Mouse (Mus musculus): ENCODE data around the gene P3h2. TPM values are rescaled to one million over a fixed set of nuclear protein-coding genes. Genes with fewer than 3 reads are reported as not detected.
A peak's percentile ranks its signal among the peaks of the same experiment; 100 is the strongest.

Gene P3h2
- 1 to 10 TPM; 2.5 to 4.5 TPM for total RNA-seq (2021)
- long read RNA-seq, experiment 1, partial matches to known transcripts = 2 of 2 reads
- long read RNA-seq, experiment 1, other reads (novel, unspliced or antisense) = 0 of 2 reads
- long read RNA-seq, experiment 2, partial matches to known transcripts = 0 of 1 reads
- long read RNA-seq, experiment 2, other reads (novel, unspliced or antisense) = 1 of 1 reads

DNA sequence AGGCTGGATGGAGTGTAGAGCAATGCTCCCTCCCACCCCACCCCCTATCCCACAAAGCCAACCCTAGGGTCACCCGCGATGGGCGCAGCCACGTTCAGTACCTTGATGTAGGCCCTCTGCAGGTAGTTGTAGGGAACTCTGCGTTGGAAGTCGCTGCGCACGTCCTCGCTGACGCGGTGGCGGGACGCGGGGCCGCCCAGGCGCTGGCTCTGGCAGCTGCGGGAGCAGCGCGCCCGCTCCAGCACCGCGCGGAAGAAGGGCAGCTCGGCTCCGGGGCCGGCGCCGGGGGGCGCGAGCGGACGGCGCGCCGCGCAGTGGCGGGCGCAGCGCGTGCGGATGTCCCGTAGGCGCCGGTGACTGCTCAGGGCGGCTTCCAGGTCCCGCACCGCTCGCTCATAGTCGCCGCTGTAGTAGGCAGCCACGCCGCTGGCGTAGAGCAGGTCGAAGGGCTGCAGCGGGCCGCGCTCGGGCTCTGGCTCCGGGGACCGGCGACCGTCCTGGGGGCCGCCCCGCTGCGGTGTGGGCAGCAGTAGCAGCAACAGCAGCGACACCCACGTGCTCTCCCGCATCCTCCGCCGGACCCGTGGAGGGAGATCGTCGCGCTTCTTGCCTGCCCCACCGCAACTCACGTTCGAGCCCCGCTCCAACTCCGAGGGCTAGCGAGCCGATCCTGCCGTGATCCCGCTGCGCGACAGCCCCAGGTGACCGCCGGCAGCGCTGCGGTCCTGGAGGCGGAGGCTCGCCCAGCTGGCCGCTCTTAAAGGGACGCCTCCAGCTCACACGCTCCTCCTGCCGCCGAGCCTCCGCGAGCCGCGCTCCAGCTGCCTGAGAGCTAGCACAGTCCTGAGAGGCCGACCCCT is at the start of gene P3h2:
P3h2 (minus strand) TSS at position 670 of the 860 bp plus-strand sequence.
- peak; percentile 54 to 72 for DNase-seq (ENCODE audit: low spot score in 2 of 2)

DNA sequence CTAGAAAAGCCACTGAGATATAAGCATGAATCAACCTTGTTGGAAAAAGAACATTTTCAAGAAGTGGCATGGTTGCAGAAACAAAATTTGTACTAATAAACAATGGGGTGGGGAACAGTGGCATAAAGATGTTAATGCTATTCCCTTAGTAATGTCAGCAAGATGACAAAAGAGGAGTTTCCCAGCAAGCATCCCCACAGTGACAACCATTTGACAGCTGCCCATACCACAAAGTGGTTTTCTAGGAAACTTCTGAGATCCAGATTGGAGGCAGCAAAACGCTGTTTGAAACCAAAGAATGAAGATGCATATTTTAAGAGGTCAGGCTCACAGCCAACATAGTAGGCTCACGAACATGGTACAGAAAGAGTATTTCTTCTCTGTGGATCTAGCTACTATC is 46.7 kb upstream of the P3h2 start:
- DNase-seq (ENCODE audit: low spot score in 2 of 2) = no peak

DNA sequence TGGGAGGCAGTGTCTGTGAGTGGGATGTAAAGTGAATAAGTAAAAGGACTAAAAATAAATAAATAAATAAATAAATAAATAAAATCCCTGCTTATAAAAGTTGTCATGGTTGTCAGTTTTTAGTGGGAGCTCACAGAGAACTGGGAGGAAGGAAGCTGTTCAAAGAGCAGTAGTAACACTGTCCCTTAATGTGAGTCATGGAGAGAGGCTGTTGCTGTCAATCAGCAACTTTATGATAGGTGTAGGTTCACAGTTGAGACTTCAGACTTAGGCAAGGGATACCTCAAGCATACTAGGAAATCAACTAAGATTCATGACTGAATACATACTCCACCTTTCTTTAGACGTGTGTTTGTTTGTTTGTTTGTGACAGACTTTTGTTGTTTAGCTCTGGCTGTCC is 45.4 kb upstream of the P3h2 start:
- DNase-seq (ENCODE audit: low spot score in 2 of 2) = no peak

DNA sequence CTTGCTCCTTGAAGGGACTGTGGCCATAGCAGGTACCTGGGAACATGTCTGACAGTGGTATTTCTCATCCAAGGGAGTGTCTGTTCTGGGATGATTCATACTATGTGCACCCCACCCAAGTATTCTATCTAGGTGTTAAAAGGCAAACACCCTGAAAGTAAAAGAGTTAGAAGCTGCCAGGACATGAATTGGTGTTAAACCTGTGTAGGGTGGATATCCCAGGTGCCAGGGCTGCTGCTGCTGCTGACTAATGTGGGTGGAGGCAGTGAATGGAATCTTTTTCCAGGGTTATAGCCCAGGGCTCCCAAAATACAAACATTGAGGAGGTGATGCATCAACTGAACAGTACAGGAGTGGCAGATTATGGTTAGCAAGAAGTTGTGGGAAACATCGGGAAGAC is 41.3 kb upstream of the P3h2 start:
- DNase-seq (ENCODE audit: low spot score in 2 of 2) = no peak

DNA sequence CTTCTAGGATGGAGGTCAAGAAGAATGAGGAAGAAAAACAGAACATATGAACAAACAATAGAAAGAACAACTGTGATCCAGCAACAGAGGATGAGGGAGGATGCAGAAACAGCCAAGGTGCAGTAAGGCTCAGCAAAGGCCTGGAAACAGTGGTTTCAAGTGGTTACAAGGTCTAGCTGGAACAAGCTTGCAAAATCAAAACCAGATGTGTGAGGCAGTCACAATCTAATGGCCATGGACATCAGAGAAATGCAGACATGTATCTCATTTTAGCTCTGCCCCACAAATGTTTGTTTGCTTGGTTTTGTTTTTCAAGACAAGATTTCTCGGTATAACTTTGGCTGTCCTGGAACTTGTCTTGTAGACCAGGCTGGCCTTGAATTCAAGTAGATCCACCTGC is 25.5 kb upstream of the P3h2 start:
- DNase-seq (ENCODE audit: low spot score in 2 of 2) = no peak

DNA sequence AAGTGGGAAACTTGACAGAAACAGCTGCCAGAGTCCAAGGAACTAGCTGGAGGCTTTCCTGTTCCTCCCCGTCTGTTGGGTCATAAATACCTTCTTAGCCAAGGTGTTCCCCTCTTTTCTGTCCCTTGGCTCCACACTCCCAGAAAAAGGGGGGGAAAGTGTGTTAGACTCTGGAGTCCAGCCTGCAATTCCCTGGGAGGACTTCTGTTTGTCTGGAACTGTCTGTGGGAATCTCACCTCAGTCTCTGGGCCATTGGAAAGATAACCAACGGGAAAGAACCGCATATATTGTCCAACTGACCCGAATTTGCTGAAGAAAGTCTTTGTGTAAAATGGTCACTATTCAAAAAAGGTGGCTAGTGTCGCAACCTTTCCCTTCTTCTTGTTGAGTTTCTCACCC is 1.0 kb upstream of the P3h2 start:
- DNase-seq (ENCODE audit: low spot score in 2 of 2) = no peak

DNA sequence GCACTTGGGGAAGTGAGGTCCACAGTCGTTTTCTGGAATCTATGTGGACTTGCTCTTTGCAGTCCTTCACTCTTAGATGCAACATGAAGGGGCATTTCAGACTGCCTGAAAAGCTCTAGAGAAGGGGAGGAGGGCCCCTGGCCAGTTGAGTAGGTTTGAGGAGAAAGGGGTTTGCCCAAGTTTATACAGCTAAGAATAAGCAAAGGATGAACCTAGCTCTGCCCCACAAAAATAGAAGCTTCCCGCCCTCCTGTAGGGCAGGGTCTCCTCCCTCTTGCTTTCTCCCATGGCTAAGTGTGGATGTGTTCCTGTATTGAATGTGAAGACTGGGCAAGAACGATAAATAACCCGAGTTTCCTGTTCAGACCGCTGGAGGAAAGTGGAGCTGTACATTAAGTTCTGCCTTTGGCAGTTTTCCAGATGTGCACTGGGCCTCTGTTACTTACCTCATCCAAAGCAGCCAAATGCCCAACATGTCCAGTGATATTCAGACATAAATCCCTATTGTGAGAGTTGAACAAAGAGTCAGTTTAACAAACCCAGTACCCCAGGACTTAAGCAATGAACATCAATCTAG is 545 bp upstream of the P3h2 start:
- DNase-seq (ENCODE audit: low spot score in 2 of 2) = no peak

DNA sequence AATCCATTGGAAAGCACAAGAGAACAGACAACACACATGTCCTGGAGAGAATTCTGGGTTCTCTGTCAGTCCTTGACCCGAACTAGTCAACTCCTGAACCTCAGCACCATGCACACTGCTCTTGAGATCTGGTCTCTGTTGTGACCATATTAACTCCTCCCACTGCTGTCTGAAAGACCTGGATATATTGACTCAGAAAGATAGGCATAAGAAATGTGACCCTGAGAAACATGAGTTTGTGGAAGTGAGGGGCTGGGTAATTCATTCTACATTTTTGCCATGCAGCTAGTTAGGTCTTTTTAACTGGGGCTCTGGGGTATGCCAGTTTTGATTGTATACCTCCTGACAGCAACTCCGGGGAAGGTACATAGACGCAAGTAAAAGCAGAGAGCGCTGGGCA is 1.3 kb downstream of the P3h2 start:
- DNase-seq (ENCODE audit: low spot score in 2 of 2) = no peak

DNA sequence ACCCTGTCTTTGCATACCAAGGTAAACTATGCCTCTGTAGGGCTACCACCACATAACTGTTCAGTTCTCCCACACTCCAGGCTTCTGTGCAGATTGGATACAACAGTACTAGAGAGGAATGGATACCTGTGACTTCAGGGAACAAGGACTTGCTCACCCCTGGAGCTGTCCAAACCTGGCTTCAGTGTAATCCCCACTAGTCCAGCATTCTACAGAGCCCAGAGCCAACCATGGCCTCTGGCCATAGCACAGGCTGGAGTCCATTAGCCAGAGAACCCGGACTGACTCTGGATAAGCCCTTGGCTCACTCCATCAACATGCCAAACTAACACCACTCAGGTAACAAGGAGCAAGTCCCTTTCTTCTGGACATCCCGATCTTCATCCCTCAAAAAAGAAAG is 2.7 kb downstream of the P3h2 start:
- no peak for DNase-seq (ENCODE audit: low spot score in 2 of 2)

DNA sequence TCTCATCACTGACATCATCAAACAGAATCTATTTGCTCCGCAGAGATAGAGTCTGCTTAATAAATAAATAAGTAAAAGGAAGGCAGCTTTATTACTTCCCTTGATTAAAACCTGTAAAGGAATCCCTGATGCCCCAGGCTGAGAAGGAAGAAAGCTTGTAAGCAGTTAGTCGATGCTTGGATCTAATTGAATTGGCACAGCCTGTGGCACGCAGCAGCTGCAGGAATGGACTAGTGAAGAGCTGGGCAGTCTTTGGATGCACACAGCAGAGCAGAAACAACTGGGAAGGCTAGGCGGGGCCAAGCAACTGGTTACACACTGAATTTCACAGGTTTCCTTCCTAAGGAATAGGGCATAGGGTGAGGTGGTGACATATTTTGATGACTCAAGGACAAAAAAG is 5.4 kb downstream of the P3h2 start:
- no peak for DNase-seq (ENCODE audit: low spot score in 2 of 2)

DNA sequence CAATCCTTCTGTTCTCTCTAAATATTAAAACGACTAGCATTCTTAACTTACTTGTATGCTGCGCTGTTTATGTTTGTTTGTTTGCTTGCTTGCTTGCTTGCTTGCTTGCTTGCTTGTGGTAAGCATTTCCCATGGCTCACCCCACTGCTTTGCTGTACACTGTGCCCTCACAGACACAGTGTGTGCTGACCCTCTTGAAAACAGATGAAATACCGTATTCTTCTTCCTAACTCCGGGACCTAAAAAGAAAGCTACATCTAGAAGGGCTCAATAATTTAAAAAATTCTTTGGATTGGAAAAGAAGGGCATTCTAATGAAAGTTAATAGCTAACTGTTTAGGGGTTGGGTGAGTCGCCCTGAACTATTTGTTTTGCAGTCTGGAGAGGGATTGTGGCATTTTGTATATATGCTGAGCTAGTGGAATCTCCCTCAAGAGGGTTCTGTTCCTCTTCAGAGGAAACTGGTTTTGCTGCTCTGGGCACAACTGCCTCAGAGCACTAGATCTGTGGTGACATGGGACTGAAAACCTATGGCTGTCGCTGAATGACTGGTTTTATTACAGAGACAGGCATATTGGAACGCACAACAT is 9.8 kb downstream of the P3h2 start:
- no peak for DNase-seq (ENCODE audit: low spot score in 2 of 2)

DNA sequence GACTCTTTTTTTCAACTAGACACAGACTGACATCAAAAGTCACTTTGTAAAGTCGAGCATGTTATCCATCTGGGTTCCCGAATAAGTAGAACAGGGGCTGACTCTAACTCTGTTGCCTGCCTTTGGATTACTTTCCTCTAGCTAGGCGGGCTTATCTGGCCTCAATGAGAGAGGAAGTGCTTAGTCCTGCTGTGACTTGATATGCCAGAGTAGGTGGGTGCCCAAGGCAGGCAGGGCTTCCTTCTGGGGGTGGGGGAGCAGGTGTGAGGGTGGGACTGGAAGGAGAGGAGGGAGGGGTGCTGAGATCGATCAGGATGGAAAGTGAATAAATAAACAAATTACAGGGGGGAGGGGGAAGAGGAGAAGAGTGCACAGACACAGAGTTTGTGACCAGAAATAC is 11.7 kb downstream of the P3h2 start:
- no peak for DNase-seq (ENCODE audit: low spot score in 2 of 2)

DNA sequence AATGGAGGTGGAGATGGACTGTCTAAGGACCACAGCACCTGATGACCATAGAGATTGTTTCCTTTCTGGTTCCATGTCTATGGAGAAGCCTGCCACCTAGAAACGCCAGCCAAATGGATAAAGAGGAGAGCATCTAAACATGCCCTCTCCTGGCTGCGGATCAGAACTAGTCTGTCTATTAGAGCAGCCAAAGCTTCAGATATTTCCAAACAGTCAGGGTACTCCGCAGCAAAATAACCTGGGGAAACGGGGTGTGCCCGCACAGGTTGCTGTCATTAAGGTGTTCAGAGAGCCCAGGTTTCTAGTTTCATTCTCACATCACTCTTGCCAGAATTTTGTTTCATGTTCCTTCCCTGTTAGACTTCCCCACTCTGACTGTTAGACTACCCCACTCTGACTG is 16.6 kb downstream of the P3h2 start:
- no peak for DNase-seq (ENCODE audit: low spot score in 2 of 2)

DNA sequence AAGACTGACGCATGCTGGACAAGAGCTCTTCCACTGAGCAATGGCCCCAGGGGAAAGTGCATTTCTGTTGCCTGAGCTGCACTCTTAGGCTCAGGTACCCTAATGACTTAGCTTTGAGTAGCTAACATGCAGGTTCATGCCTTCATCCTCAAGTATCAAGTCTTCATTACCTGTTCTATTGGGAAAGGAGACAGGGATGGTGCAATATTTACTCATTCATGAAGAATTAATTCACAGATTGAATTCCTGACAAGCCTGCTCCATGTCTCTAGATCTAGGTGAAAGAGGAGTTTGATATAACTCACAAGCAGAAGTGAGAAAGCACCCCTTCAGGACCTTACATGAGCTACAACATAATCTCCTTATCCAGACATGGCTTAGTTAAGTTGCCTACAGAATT is 17.3 kb downstream of the P3h2 start:
- no peak for DNase-seq (ENCODE audit: low spot score in 2 of 2)

DNA sequence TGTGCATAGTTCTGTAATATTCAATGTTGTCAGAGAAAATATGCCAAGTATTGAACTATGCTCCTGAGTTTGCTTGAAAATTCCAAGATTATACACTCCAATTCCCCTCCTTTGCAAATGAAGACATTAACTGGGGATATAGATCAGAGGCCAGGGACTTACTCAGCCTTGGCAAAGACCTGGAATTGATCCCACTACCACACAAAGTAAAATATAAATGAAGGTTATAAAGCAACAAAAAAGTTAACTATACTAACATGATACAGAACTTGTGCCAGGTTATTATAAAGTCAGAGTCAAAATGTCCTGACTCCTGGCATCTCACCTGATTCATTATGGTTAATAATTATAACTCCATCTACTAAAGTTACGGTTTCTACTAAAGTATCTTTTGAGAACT is 18.6 kb downstream of the P3h2 start:
- DNase-seq (ENCODE audit: low spot score in 2 of 2) = no peak

DNA sequence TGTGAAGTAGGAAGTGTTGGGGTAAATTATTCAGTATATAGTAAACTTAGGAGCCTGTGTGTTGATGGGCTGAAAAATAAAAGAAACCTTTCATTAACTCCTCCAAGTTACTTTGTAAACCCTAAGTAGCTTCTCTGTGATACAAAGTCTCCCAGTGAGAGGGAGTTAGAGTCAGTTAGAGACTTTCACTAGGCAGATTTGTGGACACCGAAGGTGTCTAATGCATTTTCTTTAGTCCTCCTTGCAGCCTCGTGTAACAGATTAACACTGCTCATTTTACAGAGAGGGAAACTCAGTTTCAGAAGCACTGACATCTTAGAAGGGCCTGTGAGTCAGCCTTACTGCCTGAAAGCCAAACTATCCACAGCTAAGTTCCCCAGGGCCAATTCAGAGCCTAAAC is 20.4 kb downstream of the P3h2 start:
- DNase-seq (ENCODE audit: low spot score in 2 of 2) = no peak

DNA sequence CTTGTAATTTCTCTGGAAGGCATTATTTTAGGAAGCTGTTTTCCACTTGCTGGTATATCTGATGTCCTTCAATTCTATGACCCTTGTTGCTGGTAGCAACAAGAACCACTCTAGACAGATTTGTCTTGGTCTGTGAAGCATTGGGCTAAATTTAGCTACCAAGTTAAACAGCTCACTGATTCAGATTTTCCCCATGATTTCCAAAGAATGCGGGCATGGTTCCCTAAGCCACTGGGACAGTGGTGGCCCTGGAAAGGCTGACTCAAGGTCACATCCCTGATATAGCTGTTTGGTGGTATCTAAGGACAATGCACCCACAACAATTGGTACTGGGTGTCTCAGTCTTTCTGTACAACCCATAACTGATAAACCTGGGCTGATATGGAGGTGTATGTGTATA is 22.8 kb downstream of the P3h2 start:
- DNase-seq (ENCODE audit: low spot score in 2 of 2) = no peak

DNA sequence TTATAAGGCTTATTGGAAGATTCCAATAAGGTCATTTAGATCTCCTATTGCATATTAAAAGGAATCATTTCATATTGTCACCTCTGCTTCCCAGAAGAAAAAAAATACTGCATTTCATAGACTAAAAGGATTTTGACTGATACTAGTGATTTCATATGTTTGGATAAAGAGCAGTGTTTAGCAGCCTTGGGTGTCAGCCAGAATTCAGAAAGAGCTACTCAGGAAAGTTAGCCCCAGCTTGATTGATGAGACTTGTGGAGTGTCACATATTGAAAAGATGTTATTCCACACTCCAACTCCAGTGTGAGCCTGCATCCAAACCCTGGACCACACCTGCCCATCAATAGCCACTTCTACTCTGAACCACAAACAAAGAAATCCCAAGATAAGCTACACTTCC is 23.2 kb downstream of the P3h2 start:
- DNase-seq (ENCODE audit: low spot score in 2 of 2) = no peak

DNA sequence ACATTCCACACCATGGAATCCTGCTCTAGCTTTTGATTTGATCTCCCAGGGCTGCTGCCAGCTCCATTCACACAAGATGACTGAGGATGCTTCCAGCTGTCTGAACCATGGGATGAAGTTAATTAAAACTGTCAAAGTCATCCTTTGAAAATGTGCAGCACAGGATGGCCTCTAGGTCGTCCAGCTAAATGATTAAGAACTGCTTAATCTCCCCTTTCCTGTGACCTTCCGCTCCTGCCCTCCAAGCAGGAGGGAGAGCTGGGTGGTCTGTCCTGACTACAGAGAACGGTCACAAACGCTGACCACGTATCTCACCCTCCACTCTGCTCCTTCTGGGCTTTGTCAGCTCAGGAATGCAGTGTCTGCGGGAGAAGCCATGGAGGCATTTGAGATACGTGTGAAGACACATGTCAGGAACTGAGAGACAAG is 26.6 kb downstream of the P3h2 start:
- DNase-seq (ENCODE audit: low spot score in 2 of 2) = no peak

DNA sequence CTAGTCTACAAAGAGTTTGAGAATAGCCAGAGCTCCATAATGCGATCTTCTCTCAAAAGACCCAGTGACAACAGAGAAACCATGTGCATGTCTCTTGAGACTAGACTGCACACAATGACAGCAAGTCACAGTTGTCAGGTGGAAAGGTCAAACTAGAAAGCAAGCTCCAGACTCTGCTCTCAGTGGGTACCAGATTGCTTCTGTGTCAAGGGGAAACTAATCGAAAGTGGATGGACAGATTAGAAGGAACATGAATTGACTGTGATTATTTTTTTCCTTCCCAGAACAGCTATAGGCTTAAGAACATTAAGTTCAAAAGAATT is 27.5 kb downstream of the P3h2 start:
- no peak for DNase-seq (ENCODE audit: low spot score in 2 of 2)

DNA sequence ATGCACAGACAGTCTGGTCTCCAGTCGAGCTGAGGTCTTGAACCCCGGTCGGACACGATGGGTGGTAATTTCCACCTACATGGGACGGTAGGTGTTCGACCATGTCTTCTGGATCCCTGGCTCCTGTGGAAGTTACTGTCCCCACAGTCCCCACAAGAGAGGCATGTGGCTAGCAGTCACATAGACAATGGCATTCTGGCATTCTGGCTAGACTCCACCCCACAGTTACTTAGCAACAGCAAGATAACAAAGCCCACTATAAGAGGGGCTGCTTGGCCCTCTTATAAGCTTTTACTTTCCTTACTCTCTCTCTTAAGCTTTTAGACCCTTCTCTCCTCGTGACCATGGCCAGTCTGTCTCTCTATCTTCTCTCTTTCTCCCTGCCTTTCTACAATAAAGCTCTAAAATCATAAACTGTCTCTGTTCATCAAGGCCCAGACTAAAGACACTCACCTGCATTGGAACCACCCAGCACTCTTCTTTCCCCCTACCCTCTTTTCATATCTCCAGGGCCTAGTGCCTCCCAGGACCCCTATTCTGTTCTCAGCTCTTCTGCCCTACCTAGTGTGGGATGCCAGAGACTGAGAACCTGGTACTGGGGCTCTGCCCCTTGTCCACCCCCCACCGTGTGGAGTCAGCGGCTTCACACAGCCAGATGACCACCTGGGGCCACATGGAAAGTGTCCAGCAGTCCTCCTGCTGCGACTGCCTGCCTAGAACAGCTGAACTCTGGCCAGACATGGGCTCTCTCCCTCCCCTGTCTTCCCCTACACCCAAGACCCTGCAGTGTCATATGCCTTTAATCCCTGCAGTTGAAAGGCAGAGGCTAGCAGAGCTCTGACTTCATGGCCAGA is 28.1 kb downstream of the P3h2 start:
- DNase-seq (ENCODE audit: low spot score in 2 of 2) = no peak

DNA sequence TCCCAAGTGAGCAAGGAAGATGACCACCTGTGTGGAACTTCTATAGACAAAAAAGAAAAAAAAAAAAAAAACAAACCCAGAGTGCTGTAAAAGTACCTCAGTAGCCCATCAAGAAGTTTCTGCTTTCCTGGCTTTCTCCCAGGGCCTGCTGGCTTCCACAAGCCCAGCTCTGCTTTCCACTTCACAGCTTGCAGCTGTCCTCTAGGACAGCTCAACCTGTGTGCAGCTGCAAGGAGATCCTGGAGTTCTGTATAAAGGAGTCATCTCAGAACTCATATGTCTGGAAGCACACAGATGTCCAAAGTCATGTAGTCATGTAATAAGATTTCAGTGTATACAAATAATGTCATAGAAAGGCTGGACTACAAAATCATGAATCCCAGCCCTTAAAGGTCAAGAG is 30.5 kb downstream of the P3h2 start:
- DNase-seq (ENCODE audit: low spot score in 2 of 2) = no peak

Measured in left cerebral cortex, adult 18-20 months (tissue).